ENCODE assay signal across 8 mouse cellular contexts in the genomic region with DNA sequence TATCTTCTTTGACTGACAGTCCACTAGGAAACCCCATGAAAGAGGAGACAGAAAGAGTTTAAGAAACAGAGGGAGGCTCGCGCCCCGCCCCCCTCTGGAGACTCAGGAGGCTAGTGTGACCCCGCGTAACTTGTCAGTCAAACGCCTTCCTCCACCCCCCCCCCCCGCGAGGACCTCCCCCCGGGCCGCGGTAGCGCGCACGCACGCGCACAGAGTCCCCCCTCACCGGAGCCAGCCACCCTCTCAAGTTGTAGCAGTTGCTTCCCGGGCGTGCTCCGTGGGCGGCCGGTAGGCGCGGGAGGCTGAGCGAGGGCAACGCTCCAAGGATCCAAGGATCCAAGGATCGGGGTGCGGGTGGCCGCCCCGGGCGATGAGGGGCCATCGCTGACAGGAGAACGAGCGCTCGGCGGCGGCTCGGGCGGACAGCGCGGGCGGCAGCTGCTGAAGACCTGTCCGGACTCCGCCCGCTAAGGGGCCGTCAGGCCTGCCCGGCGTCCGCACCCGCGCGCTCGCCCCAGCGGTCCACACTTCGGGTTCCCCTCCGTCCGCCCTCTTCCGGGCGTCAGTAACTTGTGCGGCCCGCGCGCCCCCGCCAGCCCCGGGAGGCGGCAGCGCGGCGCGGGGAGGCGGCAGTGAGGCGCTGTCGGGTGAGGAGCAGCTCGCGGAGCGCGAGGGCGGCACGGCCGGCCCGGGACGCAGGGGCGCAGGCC.
DNase-seq lines count a peak whose midpoint lies in the region; ATAC-seq lines count a peak whose summit lies in the region.
"Not testable (repeated sequence)": the region's sequence is repeated elsewhere in the genome, so short reads cannot be mapped to it uniquely, and the experiment has no call there.

No protein-coding gene starts in this region.

- H3K9me3 ChIP-seq in embryonic facial prominence, embryonic 11.5 days (replicated peaks; ENCODE audit: control insufficient read depth, low read length); hindbrain, embryonic 16.5 days (ENCODE audit: control insufficient read depth, low read length); limb, embryonic 12.5 days: not testable (repeated sequence)

- not testable (repeated sequence) for H3K9ac ChIP-seq in embryonic facial prominence, embryonic 11.5 days (replicated peaks; ENCODE audit: low read length); hindbrain, embryonic 16.5 days (ENCODE audit: low read depth, low read length)
- H3K9ac ChIP-seq in limb, embryonic 12.5 days (replicated peaks), result 0 out of 2 replicates have a peak overlapping the region, but pooled peaks have one; percentile 18

- DNase-seq in Muller cell, postnatal 12 days (ENCODE audit: inconsistent ontology term), result peak; percentile 5
- DNase-seq in embryonic facial prominence, embryonic 11.5 days (ENCODE audit: low spot score), result peak; percentile 19
- peak; percentile 83 for DNase-seq in heart, adult 11 months
- DNase-seq in lung, postnatal 4 days, result peak; percentile 3 to 12
- peak; percentile 0 for DNase-seq in ovary, postnatal 10 days (ENCODE audit: low spot score)
- peak; percentile 3 for DNase-seq in thymus, postnatal 25 days

- H3K4me2 ChIP-seq in embryonic facial prominence, embryonic 11.5 days (ENCODE audit: low read depth, low read length), result peak overlapping the region; percentile 36
- H3K4me2 ChIP-seq in hindbrain, embryonic 16.5 days (ENCODE audit: low read length), result peak overlapping the region; percentile 53
- H3K4me2 ChIP-seq in limb, embryonic 12.5 days, result peak overlapping the region; percentile 58

- ATAC-seq in embryonic facial prominence, embryonic 11.5 days (replicated peaks; ENCODE audit: insufficient number of reproducible peaks, low FRiP score, low TSS enrichment, low read depth), result peak; percentile 92
- peak; percentile 91 for ATAC-seq in hindbrain, embryonic 16.5 days
- ATAC-seq in limb, embryonic 12.5 days (ENCODE audit: insufficient number of reproducible peaks, insufficient read depth, low FRiP score, low TSS enrichment, low read depth), result peak; percentile 96

- H3K4me1 ChIP-seq in embryonic facial prominence, embryonic 11.5 days (ENCODE audit: control insufficient read depth, insufficient read depth, low read length); hindbrain, embryonic 16.5 days (ENCODE audit: control insufficient read depth, insufficient read depth, low read depth, low read length); limb, embryonic 12.5 days (replicated peaks): not testable (repeated sequence)

- H3K27me3 ChIP-seq in embryonic facial prominence, embryonic 11.5 days (ENCODE audit: control insufficient read depth, insufficient read depth, low read length); hindbrain, embryonic 16.5 days (replicated peaks; ENCODE audit: control insufficient read depth, insufficient read depth, low read length); limb, embryonic 12.5 days: not testable (repeated sequence)

- not testable (repeated sequence) for H3K36me3 ChIP-seq in embryonic facial prominence, embryonic 11.5 days (replicated peaks; ENCODE audit: control insufficient read depth, insufficient read depth, low read depth, low read length); hindbrain, embryonic 16.5 days (ENCODE audit: control insufficient read depth, insufficient read depth, low read length); limb, embryonic 12.5 days

- under 1% methylated on average over 26 of the region's 83 CpGs for WGBS in embryonic facial prominence, embryonic 11.5 days
- WGBS in hindbrain, embryonic 16.5 days, result 2% methylated on average over 44 of the region's 83 CpGs
- 2% methylated on average over 57 of the region's 83 CpGs for WGBS in limb, embryonic 12.5 days

- H3K4me3 ChIP-seq in embryonic facial prominence, embryonic 11.5 days (ENCODE audit: low read depth, low read length), result peak overlapping the region; percentile 26
- peak overlapping the region; percentile 35 for H3K4me3 ChIP-seq in hindbrain, embryonic 16.5 days (ENCODE audit: low read length)
- H3K4me3 ChIP-seq in limb, embryonic 12.5 days (replicated peaks), result peak overlapping the region; percentile 38

- not testable (repeated sequence) for H3K27ac ChIP-seq in embryonic facial prominence, embryonic 11.5 days (replicated peaks; ENCODE audit: low read depth, low read length); hindbrain, embryonic 16.5 days (ENCODE audit: low read depth, low read length); limb, embryonic 12.5 days

Comparison
In these comparisons a context has a peak if more than half of its experiments do, and no peak if none do; other contexts are left out.
1. DNase-seq: peak in every context shown above with its lines; median percentile 83 in heart, adult 11 months; 19 in embryonic facial prominence, embryonic 11.5 days; 8 in lung, postnatal 4 days; 5 in Muller cell, postnatal 12 days; 3 in thymus, postnatal 25 days; 0 in ovary, postnatal 10 days.